Mouse (Mus musculus): ENCODE data around the gene Egf.
"Not testable (repeated sequence)": the region's sequence is repeated elsewhere in the genome, so short reads cannot be mapped to it uniquely, and the experiment has no call there.

Egf gene

GRCm38 (mm10) chr3:129754650-129755604 lies at the start of gene Egf:
Egf (minus strand) TSS chr3:129755316.
- DNase-seq (ENCODE audit: low spot score in 2 of 2): peak in 1 of 2 experiments; percentile 8

- DNase-seq (ENCODE audit: low spot score in 2 of 2): no peak
Measured at GRCm38 (mm10) chr3:129803765-129804164, 48.6 kb upstream of the Egf start, which contains the start of gene Lrit3. Lrit3 (minus strand) TSS chr3:129804030.

- DNase-seq (ENCODE audit: low spot score in 2 of 2): no peak
Measured at GRCm38 (mm10) chr3:129799011-129799410, 43.9 kb upstream of the Egf start.

- no peak for DNase-seq (ENCODE audit: low spot score in 2 of 2)
Measured at GRCm38 (mm10) chr3:129798551-129798950, 43.4 kb upstream of the Egf start.

GRCm38 (mm10) chr3:129797341-129797740 lies 42.2 kb upstream of the Egf start:
- DNase-seq (ENCODE audit: low spot score in 2 of 2): no peak

GRCm38 (mm10) chr3:129793801-129794200 lies 38.7 kb upstream of the Egf start:
- no peak for DNase-seq (ENCODE audit: low spot score in 2 of 2)

GRCm38 (mm10) chr3:129782746-129783145 lies 27.6 kb upstream of the Egf start:
- no peak for DNase-seq (ENCODE audit: low spot score in 2 of 2)

GRCm38 (mm10) chr3:129781435-129781834 lies 26.3 kb upstream of the Egf start:
- DNase-seq (ENCODE audit: low spot score in 2 of 2): no peak

- no peak for DNase-seq (ENCODE audit: low spot score in 2 of 2)
Measured at GRCm38 (mm10) chr3:129771210-129771609, 16.1 kb upstream of the Egf start.

- DNase-seq (ENCODE audit: low spot score in 2 of 2): no peak
Measured at GRCm38 (mm10) chr3:129766971-129767794, 12.1 kb upstream of the Egf start.

- no peak for DNase-seq (ENCODE audit: low spot score in 2 of 2)
Measured at GRCm38 (mm10) chr3:129766106-129766505, 11.0 kb upstream of the Egf start.

- DNase-seq (ENCODE audit: low spot score in 2 of 2): not testable (repeated sequence)
Measured at GRCm38 (mm10) chr3:129757599-129757998, 2.5 kb upstream of the Egf start.

- no peak for DNase-seq (ENCODE audit: low spot score in 2 of 2)
Measured at GRCm38 (mm10) chr3:129744803-129745202, 10.3 kb downstream of the Egf start.

GRCm38 (mm10) chr3:129742781-129743180 lies 12.3 kb downstream of the Egf start:
- no peak for DNase-seq (ENCODE audit: low spot score in 2 of 2)

GRCm38 (mm10) chr3:129738291-129739183 lies 16.6 kb downstream of the Egf start:
- DNase-seq (ENCODE audit: low spot score in 2 of 2): no peak

GRCm38 (mm10) chr3:129731636-129732035 lies 23.5 kb downstream of the Egf start:
- no peak for DNase-seq (ENCODE audit: low spot score in 2 of 2)

GRCm38 (mm10) chr3:129730426-129730825 lies 24.7 kb downstream of the Egf start:
- DNase-seq (ENCODE audit: low spot score in 2 of 2): no peak

- no peak for DNase-seq (ENCODE audit: low spot score in 2 of 2)
Measured at GRCm38 (mm10) chr3:129729916-129730315, 25.2 kb downstream of the Egf start.

GRCm38 (mm10) chr3:129725592-129725991 lies 29.5 kb downstream of the Egf start:
- DNase-seq (ENCODE audit: low spot score in 2 of 2): no peak

GRCm38 (mm10) chr3:129724961-129725501 lies 30.1 kb downstream of the Egf start:
- peak; percentile 88 to 91 for DNase-seq (ENCODE audit: low spot score in 2 of 2)

GRCm38 (mm10) chr3:129724505-129724904 lies 30.6 kb downstream of the Egf start:
- no peak for DNase-seq (ENCODE audit: low spot score in 2 of 2)

Measured in frontal cortex, postnatal 10 days (tissue).